Mouse (Mus musculus) stomach, postnatal 0 days (tissue): ENCODE measurements around the gene Rps6kl1. TPM values are rescaled to one million over a fixed set of nuclear protein-coding genes. Genes with fewer than 3 reads are reported as not detected.

ENCODE experiments used
- ATAC-seq: fragments of 200-750 bp; cut with Nextera tagmentation; 2 replicates; pipeline ENCODE4 v1.8.0; 2017; ENCODE audit not compliant: low FRiP score, low TSS enrichment
- DNase-seq: peaks from one replicate; pipeline ENCODE4 v3.0.0-alpha.2; 2016; ENCODE audit warnings: low spot score
- H3K27ac ChIP-seq: fragments of 300-500 bp; sonication (generic); replicated peaks from 2 replicates; pipeline ENCODE4 v1.5.1; 2014; ENCODE audit warnings: mild to moderate bottlenecking, control low read depth
- H3K27me3 ChIP-seq: fragments of 300-500 bp; sonication (generic); 2 replicates; pipeline ENCODE4 v1.6.1; 2014; ENCODE audit warnings: low read length; ENCODE audit not compliant: control insufficient read depth, insufficient read depth
- H3K36me3 ChIP-seq: fragments of 300-500 bp; sonication (generic); 2 replicates; pipeline ENCODE4 v1.6.1; 2014; ENCODE audit warnings: low read length, mixed read lengths; ENCODE audit not compliant: control insufficient read depth, insufficient read depth
- H3K4me1 ChIP-seq: fragments of 300-500 bp; sonication (generic); replicated peaks from 2 replicates; pipeline ENCODE4 v1.6.1; 2014; ENCODE audit warnings: antibody characterized with exemption; ENCODE audit not compliant: control insufficient read depth, insufficient read depth
- H3K4me2 ChIP-seq: fragments of 300-500 bp; sonication (generic); replicated peaks from 2 replicates; pipeline ENCODE4 v1.6.1; 2014; ENCODE audit warnings: low read depth, mild to moderate bottlenecking, control low read depth, moderate library complexity
- H3K4me3 ChIP-seq: fragments of 300-500 bp; sonication (generic); 2 replicates; pipeline ENCODE4 v1.5.1; 2014; ENCODE audit warnings: low read depth, low read length, control low read depth
- H3K9ac ChIP-seq: fragments of 300-500 bp; sonication (generic); 2 replicates; pipeline ENCODE4 v1.6.1; 2014; ENCODE audit warnings: mild to moderate bottlenecking, low read length, control low read depth, mixed read lengths
- H3K9me3 ChIP-seq: fragments of 300-500 bp; sonication (generic); 2 replicates; pipeline ENCODE4 v1.6.1; 2016; ENCODE audit warnings: low read length; ENCODE audit not compliant: control insufficient read depth
- CTCF ChIP-seq: IDR thresholded peaks from 2 replicates; pipeline ENCODE4 v1.5.1; 2016; ENCODE audit warnings: antibody characterized with exemption, low read depth, mild to moderate bottlenecking, moderate library complexity
- EP300 ChIP-seq: optimal IDR thresholded peaks from 2 replicates; pipeline ENCODE3; 2016; ENCODE audit warnings: antibody characterized with exemption
- WGBS: fragments of 180-500 bp; shearing (Covaris S2); extraction: QIAGEN DNeasy Blood & Tissue Kit; methylation state at CpG from one replicate; pipeline ENCODE4 v1.1.7; 2014; 5-methylcytosine and 5-hydroxymethylcytosine counted together
- polyA plus RNA-seq: library from polyadenylated mRNA; unstranded; fragments of >200 nt; fragmentation: Nextera tagmentation; extraction: Ambion mirVana; gene quantifications from 2 replicates; pipeline ENCODE4 v1.2.1, GENCODE M21; 2015

Rps6kl1 gene
- polyA plus RNA-seq, 1 experiment from 2014 or later = 0.65 TPM

GRCm38 (mm10) chr12:85134043-85134794 lies 16.8 kb downstream of the Rps6kl1 start:
- ATAC-seq (no peak), DNase-seq (no peak)
- no peak overlapping the region for H3K27ac ChIP-seq
- no peak overlapping the region for H3K4me2 ChIP-seq
- H3K4me3 ChIP-seq = no peak overlapping the region
- H3K9ac ChIP-seq = no peak overlapping the region
- H3K36me3 ChIP-seq = peaks cover 36% of the 10 kb centered on the region
- no peaks in the 10 kb centered on the region for H3K4me1 ChIP-seq
- no peak for TF ChIP-seq CTCF
- TF ChIP-seq EP300 = no peak
- WGBS = 79% methylated on average over 8 of the region's 8 CpGs
- no peaks in the 10 kb centered on the region for H3K27me3 ChIP-seq
- H3K9me3 ChIP-seq = no peaks in the 10 kb centered on the region

- Histone ChIP-seq H3K4me2 (no peak overlapping the region), H3K4me3 (no peak overlapping the region)
- WGBS = 89% methylated on average over 6 of the region's 6 CpGs
These were observed 19.7 kb downstream of the Rps6kl1 start for GRCm38 (mm10) chr12:85131361-85131760.

GRCm38 (mm10) chr12:85129426-85129978 lies 21.6 kb downstream of the Rps6kl1 start:
- H3K4me3 ChIP-seq = no peak overlapping the region
- ATAC-seq (no peak), DNase-seq (no peak)
- H3K4me2 ChIP-seq = no peak overlapping the region
- peaks cover 44% of the 10 kb centered on the region for H3K36me3 ChIP-seq
- H3K27ac ChIP-seq = no peak overlapping the region
- whole genome bisulfite sequencing = 88% methylated on average over 9 of the region's 9 CpGs
- TF ChIP-seq EP300 (no peak), CTCF (no peak)
- H3K9ac ChIP-seq = no peak overlapping the region
- H3K9me3 ChIP-seq = no peaks in the 10 kb centered on the region
- no peaks in the 10 kb centered on the region for H3K27me3 ChIP-seq
- no peaks in the 10 kb centered on the region for H3K4me1 ChIP-seq

More at GRCm38 (mm10) chr12:85131361-85131760, 19.7 kb downstream of the Rps6kl1 start:
- Histone ChIP-seq H3K27me3 (no peaks in the 10 kb centered on the region), H3K27ac (no peak overlapping the region), H3K4me1 (no peaks in the 10 kb centered on the region), H3K9me3 (no peaks in the 10 kb centered on the region), H3K36me3 (peaks cover 38% of the 10 kb centered on the region), H3K9ac (no peak overlapping the region)
- DNase-seq = no peak
- ATAC-seq = no peak
- no peak for TF ChIP-seq EP300
- TF ChIP-seq CTCF = no peak

GRCm38 (mm10) chr12:85126986-85127603 lies 24.0 kb downstream of the Rps6kl1 start:
- DNase-seq (no peak), ATAC-seq (no peak)
- Histone ChIP-seq H3K27me3 (no peaks in the 10 kb centered on the region), H3K4me2 (no peak overlapping the region), H3K9ac (no peak overlapping the region), H3K4me3 (no peak overlapping the region), H3K27ac (no peak overlapping the region), H3K36me3 (peaks cover 42% of the 10 kb centered on the region), H3K9me3 (no peaks in the 10 kb centered on the region), H3K4me1 (no peaks in the 10 kb centered on the region)
- WGBS = 77% methylated on average over 8 of the region's 8 CpGs
- no peak for TF ChIP-seq EP300

DNA sequence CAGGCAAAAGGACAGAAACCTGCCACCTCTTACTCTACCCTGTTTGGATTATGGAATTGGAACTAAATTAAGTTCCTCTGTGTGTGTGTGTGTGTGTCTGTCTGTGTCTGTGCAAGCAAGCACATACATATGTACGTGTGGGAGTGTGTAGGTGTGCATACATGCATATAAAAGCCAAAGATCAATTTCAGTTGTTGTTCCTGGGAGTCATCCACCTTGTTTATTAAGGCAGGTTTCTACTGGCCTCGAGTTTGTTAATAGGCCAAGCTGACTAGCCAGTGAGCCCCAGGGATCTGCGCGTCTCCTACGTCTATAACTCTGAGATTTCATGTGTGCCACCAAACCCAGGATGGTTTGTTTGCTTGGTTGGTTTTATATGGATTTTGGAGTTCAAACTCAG lies 26.3 kb downstream of the Rps6kl1 start:
- no peak overlapping the region for H3K4me2 ChIP-seq
- no peaks in the 10 kb centered on the region for H3K9me3 ChIP-seq
- TF ChIP-seq CTCF = no peak
- no peak for TF ChIP-seq EP300
- 95% methylated on average over 5 of the region's 5 CpGs for WGBS
- peaks cover 34% of the 10 kb centered on the region for H3K36me3 ChIP-seq
- H3K27me3 ChIP-seq = no peaks in the 10 kb centered on the region
- ATAC-seq = no peak
- no peak overlapping the region for H3K27ac ChIP-seq
- no peaks in the 10 kb centered on the region for H3K4me1 ChIP-seq
- no peak overlapping the region for H3K4me3 ChIP-seq
- H3K9ac ChIP-seq = no peak overlapping the region
- DNase-seq = no peak

GRCm38 (mm10) chr12:85123645-85124044 lies 27.4 kb downstream of the Rps6kl1 start:
- ATAC-seq (no peak), DNase-seq (no peak)
- WGBS = 91% methylated on average over 11 of the region's 11 CpGs
- H3K9ac ChIP-seq = no peak overlapping the region
- H3K4me3 ChIP-seq = no peak overlapping the region
- no peaks in the 10 kb centered on the region for H3K27me3 ChIP-seq
- H3K36me3 ChIP-seq = peaks cover 33% of the 10 kb centered on the region
- no peak for TF ChIP-seq EP300
- TF ChIP-seq CTCF = no peak
- no peak overlapping the region for H3K27ac ChIP-seq
- no peak overlapping the region for H3K4me2 ChIP-seq
- H3K4me1 ChIP-seq = no peaks in the 10 kb centered on the region
- no peaks in the 10 kb centered on the region for H3K9me3 ChIP-seq
